Mouse (Mus musculus): Measurements from ENCODE around the gene Endou. TPM values are rescaled to one million over a fixed set of nuclear protein-coding genes. Genes with fewer than 3 reads are reported as not detected.
"Not testable (repeated sequence)": the region's sequence is repeated elsewhere in the genome, so short reads cannot be mapped to it uniquely, and the experiment has no call there.

Gene Endou
- polyA plus RNA-seq, 1 experiment from 2014 or later: 0.55 TPM

DNA sequence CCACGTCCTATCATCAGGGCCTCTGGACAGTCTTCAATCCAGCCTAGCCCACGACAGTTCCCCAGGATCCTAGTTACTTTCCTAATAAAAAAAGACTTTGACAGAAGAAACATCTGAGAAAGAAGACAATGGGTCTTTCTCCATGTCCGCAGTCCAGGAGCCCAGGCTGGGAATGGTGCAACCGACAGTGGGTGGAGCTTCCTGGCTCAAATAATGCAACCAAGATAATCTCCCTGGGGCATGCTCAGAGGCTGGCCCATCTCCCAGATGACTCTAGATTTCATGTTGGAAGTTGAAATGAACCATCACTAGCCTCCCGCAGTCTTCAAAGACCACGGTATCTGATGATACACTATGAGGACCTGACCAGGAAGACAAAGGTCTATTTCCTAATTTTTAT is 60.6 kb downstream of the Endou start:
- ATAC-seq (ENCODE audit: low read depth): no peak
- Histone ChIP-seq H3K4me1 (replicated peaks; ENCODE audit: control insufficient read depth, insufficient read depth, low read length) (0 out of 2 replicates have a peak, but pooled peaks cover 2% of the 10 kb centered on the region), H3K36me3 (ENCODE audit: control insufficient read depth, insufficient read depth, low read length) (peaks cover 13% of the 10 kb centered on the region), H3K27me3 (ENCODE audit: control insufficient read depth, insufficient read depth, low read depth, low read length) (no peaks in the 10 kb centered on the region), H3K27ac (ENCODE audit: low read length) (no peak overlapping the region), H3K4me3 (ENCODE audit: low read length) (no peak overlapping the region), H3K9ac (ENCODE audit: low read length) (no peak overlapping the region), H3K9me3 (ENCODE audit: control insufficient read depth, low read length) (no peaks in the 10 kb centered on the region), H3K4me2 (ENCODE audit: low read depth, low read length) (no peak overlapping the region)
- WGBS: 76% methylated on average over 6 of the region's 6 CpGs

DNA sequence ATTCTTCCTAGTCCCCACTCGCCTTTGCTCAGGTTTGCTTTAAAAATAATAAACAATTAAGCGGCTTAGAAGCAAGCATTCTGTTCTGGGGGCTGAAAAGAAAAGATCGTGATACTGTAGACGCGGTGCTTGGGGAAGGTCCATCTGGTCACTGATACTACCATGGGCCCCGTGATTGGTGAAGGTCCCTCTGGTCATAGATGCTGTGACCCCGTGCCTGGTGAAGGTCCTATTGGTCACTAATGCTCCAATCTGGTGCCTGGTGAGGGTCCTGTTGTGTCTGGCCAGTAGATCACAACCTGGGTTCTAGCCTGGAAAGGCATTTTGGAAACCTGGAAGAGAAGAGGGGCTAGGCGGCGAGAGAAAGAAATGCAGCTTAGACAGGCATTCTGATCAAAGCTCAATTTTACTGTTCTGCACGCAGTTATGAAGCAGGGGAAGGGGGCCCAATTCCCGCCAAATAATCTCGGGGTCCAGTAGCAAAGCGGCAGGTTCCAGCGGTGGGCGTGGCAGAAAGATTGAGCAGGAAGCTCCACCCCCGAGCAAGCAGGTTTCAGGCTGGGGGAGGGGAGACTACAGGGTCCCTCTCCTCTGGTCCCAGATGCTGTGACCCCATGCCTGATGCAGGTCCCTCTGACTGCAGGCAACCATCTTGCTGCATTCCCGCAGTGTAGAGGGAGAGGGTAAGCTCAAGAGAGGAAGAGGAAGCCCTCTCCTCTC is 62.8 kb downstream of the Endou start:
- H3K27me3 ChIP-seq (ENCODE audit: control insufficient read depth, insufficient read depth, low read depth, low read length); H3K4me3 ChIP-seq (ENCODE audit: low read length); H3K36me3 ChIP-seq (ENCODE audit: control insufficient read depth, insufficient read depth, low read length); H3K9ac ChIP-seq (ENCODE audit: low read length); H3K9me3 ChIP-seq (ENCODE audit: control insufficient read depth, low read length); H3K27ac ChIP-seq (ENCODE audit: low read length); H3K4me2 ChIP-seq (ENCODE audit: low read depth, low read length); ATAC-seq (ENCODE audit: low read depth); H3K4me1 ChIP-seq (replicated peaks; ENCODE audit: control insufficient read depth, insufficient read depth, low read length): not testable (repeated sequence)
- WGBS: 64% methylated on average over 16 of the region's 17 CpGs

- H3K36me3 ChIP-seq (ENCODE audit: control insufficient read depth, insufficient read depth, low read length): no peaks in the 10 kb centered on the region
- WGBS: 28% methylated on average over 7 of the region's 7 CpGs
- no peaks in the 10 kb centered on the region for H3K27me3 ChIP-seq (ENCODE audit: control insufficient read depth, insufficient read depth, low read depth, low read length)
- no peak for ATAC-seq (ENCODE audit: low read depth)
- H3K4me2 ChIP-seq (ENCODE audit: low read depth, low read length): peak overlapping the region; percentile 35
- 0 out of 2 replicates have a peak, but pooled peaks cover 2% of the 10 kb centered on the region for H3K4me1 ChIP-seq (replicated peaks; ENCODE audit: control insufficient read depth, insufficient read depth, low read length)
- peak overlapping the region; percentile 11; the same call in 1 of the 2 replicates for H3K9ac ChIP-seq (ENCODE audit: low read length)
- H3K27ac ChIP-seq (ENCODE audit: low read length): no peak overlapping the region
- H3K4me3 ChIP-seq (ENCODE audit: low read length): no peak overlapping the region
- H3K9me3 ChIP-seq (ENCODE audit: control insufficient read depth, low read length): no peaks in the 10 kb centered on the region
These were observed 63.7 kb downstream of the Endou start for GRCm38 (mm10) chr15:97667437-97667836.

- H3K9ac ChIP-seq (ENCODE audit: low read length): no peak overlapping the region
- no peaks in the 10 kb centered on the region for H3K27me3 ChIP-seq (ENCODE audit: control insufficient read depth, insufficient read depth, low read depth, low read length)
- H3K36me3 ChIP-seq (ENCODE audit: control insufficient read depth, insufficient read depth, low read length): no peaks in the 10 kb centered on the region
- no peak overlapping the region for H3K27ac ChIP-seq (ENCODE audit: low read length)
- no peak for ATAC-seq (ENCODE audit: low read depth)
- no peak overlapping the region for H3K4me3 ChIP-seq (ENCODE audit: low read length)
- no peak overlapping the region for H3K4me2 ChIP-seq (ENCODE audit: low read depth, low read length)
- H3K9me3 ChIP-seq (ENCODE audit: control insufficient read depth, low read length): no peaks in the 10 kb centered on the region
- WGBS: 91% methylated on average over 10 of the region's 10 CpGs
- 0 out of 2 replicates have a peak, but pooled peaks cover 2% of the 10 kb centered on the region for H3K4me1 ChIP-seq (replicated peaks; ENCODE audit: control insufficient read depth, insufficient read depth, low read length)
These were observed 64.7 kb downstream of the Endou start for GRCm38 (mm10) chr15:97666457-97666770.

- H3K9ac ChIP-seq (ENCODE audit: low read length): no peak overlapping the region
- no peaks in the 10 kb centered on the region for H3K27me3 ChIP-seq (ENCODE audit: control insufficient read depth, insufficient read depth, low read depth, low read length)
- 71% methylated on average over 25 of the region's 25 CpGs for WGBS
These were observed 65.2 kb downstream of the Endou start for GRCm38 (mm10) chr15:97665770-97666456.

DNA sequence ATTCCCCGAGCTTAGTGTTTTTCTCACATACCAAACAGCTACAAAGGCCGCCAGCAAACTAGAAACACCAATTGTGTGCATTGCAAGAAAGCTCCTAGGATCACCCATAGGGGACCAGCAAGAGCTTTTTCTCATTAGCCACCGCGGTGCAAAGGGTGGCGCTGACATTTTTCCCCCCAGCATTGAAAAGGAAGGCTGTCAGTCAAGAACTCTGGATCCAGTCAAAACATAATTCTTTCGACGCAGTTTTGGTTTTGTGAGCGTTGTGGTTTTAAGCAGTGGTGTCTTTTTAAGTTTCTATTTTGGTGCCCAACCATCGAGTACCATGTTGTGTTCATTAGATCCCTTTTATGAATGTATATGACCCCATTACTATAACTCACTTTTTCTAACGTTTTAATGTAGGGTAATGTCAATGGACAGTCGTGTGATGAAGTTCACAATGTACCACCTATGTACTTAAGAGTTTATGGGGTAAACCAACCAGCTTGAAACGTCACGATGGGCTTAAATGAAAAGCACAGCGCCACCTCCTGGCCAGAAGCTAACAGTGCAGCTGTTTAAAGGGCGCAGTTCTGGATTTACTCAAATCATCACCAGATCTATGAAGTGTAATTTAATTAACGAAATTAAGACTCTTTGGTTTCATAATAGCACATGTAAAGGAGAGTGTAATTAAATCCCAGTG is 66.0 kb downstream of the Endou start:
- Histone ChIP-seq H3K36me3 (ENCODE audit: control insufficient read depth, insufficient read depth, low read length) (no peaks in the 10 kb centered on the region), H3K9ac (ENCODE audit: low read length) (no peak overlapping the region), H3K4me1 (replicated peaks; ENCODE audit: control insufficient read depth, insufficient read depth, low read length) (0 out of 2 replicates have a peak, but pooled peaks cover 2% of the 10 kb centered on the region), H3K4me3 (ENCODE audit: low read length) (no peak overlapping the region), H3K27me3 (ENCODE audit: control insufficient read depth, insufficient read depth, low read depth, low read length) (no peaks in the 10 kb centered on the region), H3K27ac (ENCODE audit: low read length) (no peak overlapping the region), H3K9me3 (ENCODE audit: control insufficient read depth, low read length) (no peaks in the 10 kb centered on the region), H3K4me2 (ENCODE audit: low read depth, low read length) (no peak overlapping the region)
- 62% methylated on average over 16 of the region's 16 CpGs for WGBS
- no peak for ATAC-seq (ENCODE audit: low read depth)

More at GRCm38 (mm10) chr15:97665770-97666456, 65.2 kb downstream of the Endou start:
- Histone ChIP-seq H3K4me1 (replicated peaks; ENCODE audit: control insufficient read depth, insufficient read depth, low read length) (0 out of 2 replicates have a peak, but pooled peaks cover 2% of the 10 kb centered on the region), H3K9me3 (ENCODE audit: control insufficient read depth, low read length) (no peaks in the 10 kb centered on the region), H3K4me2 (ENCODE audit: low read depth, low read length) (no peak overlapping the region), H3K27ac (ENCODE audit: low read length) (no peak overlapping the region), H3K36me3 (ENCODE audit: control insufficient read depth, insufficient read depth, low read length) (no peaks in the 10 kb centered on the region), H3K4me3 (ENCODE audit: low read length) (no peak overlapping the region)
- no peak for ATAC-seq (ENCODE audit: low read depth)

GRCm38 (mm10) chr15:97663750-97664406 is 67.3 kb downstream of the Endou start:
- peak; percentile 65 for ATAC-seq (ENCODE audit: low read depth)
- no peak overlapping the region for H3K27ac ChIP-seq (ENCODE audit: low read length)
- WGBS: 5% methylated on average over 19 of the region's 19 CpGs

More at GRCm38 (mm10) chr15:97663750-97664406, 67.3 kb downstream of the Endou start:
- Histone ChIP-seq H3K4me1 (replicated peaks; ENCODE audit: control insufficient read depth, insufficient read depth, low read length) (0 out of 2 replicates have a peak, but pooled peaks cover 2% of the 10 kb centered on the region), H3K9me3 (ENCODE audit: control insufficient read depth, low read length) (no peaks in the 10 kb centered on the region), H3K36me3 (ENCODE audit: control insufficient read depth, insufficient read depth, low read length) (no peaks in the 10 kb centered on the region), H3K4me3 (ENCODE audit: low read length) (peak overlapping the region; percentile 54), H3K4me2 (ENCODE audit: low read depth, low read length) (peak overlapping the region; percentile 96), H3K27me3 (ENCODE audit: control insufficient read depth, insufficient read depth, low read depth, low read length) (no peaks in the 10 kb centered on the region), H3K9ac (ENCODE audit: low read length) (peak overlapping the region; percentile 63)
